In the genomic region with DNA sequence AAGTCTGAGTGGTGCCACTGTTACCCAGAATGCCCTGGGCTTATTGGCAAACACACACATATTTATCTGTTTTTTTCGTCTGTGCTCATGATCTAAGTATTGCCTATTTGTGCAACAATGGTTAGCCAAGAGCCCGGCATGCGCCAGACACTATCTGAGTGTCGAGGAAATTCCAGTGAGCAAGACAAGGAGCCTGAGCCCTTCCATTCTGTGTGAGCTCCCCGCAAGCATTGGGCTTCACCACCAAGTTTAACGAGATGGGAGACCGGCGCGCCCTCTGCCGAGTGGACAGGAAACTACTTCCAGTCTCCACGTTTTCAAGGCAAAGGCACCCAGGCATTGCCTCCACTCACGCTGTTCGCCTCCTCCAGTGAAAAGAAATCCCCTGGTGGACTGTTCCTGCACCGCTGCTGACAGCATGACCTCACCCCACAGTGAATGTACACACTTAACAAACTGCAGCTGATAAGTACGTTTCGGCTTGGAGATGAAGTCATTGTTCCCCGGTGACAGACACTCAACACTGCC, we compare ENCODE assay signal across 8 mouse cellular contexts. TPM values are rescaled to one million over a fixed set of nuclear protein-coding genes. Genes with fewer than 3 reads are reported as not detected.
DNase-seq lines count a peak whose midpoint lies in the region; ATAC-seq and TF ChIP-seq lines count a peak whose summit lies in the region.

No protein-coding gene starts in this region.

- H3K4me3 ChIP-seq in heart, adult 2 months: peak overlapping the region; percentile 40
- H3K4me3 ChIP-seq in liver, embryonic 11.5 days (ENCODE audit: low read depth, low read length): no peak overlapping the region
- H3K4me3 ChIP-seq in small intestine, adult 2 months (ENCODE audit: low read depth, low read length): peak overlapping the region; percentile 20; the same call in 1 of the 2 replicates
- H3K4me3 ChIP-seq in forebrain, embryonic 11.5 days (ENCODE audit: low read depth, low read length): no peak overlapping the region

- peak; percentile 13 to 45 for DNase-seq in monocyte, adult 2 months (ENCODE audit: low read depth in 1 of 2, low spot score in 2 of 2)
- DNase-seq in adrenal gland, adult 18-20 months (ENCODE audit: low spot score in 2 of 2): peak; percentile 43 to 60
- peak; percentile 84 to 86 for DNase-seq in heart, adult 2 months
- DNase-seq in liver, embryonic 11.5 days (ENCODE audit: low spot score): no peak
- no peak for DNase-seq in forebrain, embryonic 11.5 days (ENCODE audit: low spot score)

- H3K4me2 ChIP-seq in liver, embryonic 11.5 days: no peak overlapping the region
- H3K4me2 ChIP-seq in forebrain, embryonic 11.5 days (ENCODE audit: low read depth, low read length, severe bottlenecking): no peak overlapping the region

- peaks cover 8% of the 10 kb centered on the region for H3K4me1 ChIP-seq in heart, adult 2 months (ENCODE audit: control insufficient read depth, insufficient read depth, low read length)
- no peaks in the 10 kb centered on the region; the same call in 1 of the 2 replicates for H3K4me1 ChIP-seq in liver, embryonic 11.5 days (replicated peaks; ENCODE audit: control insufficient read depth, insufficient read depth, low read length)
- H3K4me1 ChIP-seq in small intestine, adult 2 months (ENCODE audit: control insufficient read depth, insufficient read depth, insufficient read length, low read length): peaks cover 5% of the 10 kb centered on the region; the same call in 1 of the 2 replicates
- H3K4me1 ChIP-seq in forebrain, embryonic 11.5 days (replicated peaks; ENCODE audit: control insufficient read depth, insufficient read depth, low read length): no peaks in the 10 kb centered on the region

- TF ChIP-seq EP300 in heart, adult 2 months (IDR thresholded peaks at IDR 0.05; ENCODE audit: insufficient read depth, low read depth, low read length): 0 out of 2 replicates have a peak, but pooled peaks have one; percentile 54

- no peaks in the 10 kb centered on the region for H3K36me3 ChIP-seq in heart, adult 2 months (ENCODE audit: control insufficient read depth, insufficient read depth, low read length)
- H3K36me3 ChIP-seq in liver, embryonic 11.5 days (ENCODE audit: control insufficient read depth, insufficient read depth, low read length): no peaks in the 10 kb centered on the region
- no peaks in the 10 kb centered on the region for H3K36me3 ChIP-seq in small intestine, adult 2 months (ENCODE audit: control insufficient read depth, insufficient read depth, low read length)
- H3K36me3 ChIP-seq in forebrain, embryonic 11.5 days (ENCODE audit: control insufficient read depth, insufficient read depth, low read length): no peaks in the 10 kb centered on the region

- peak overlapping the region; percentile 40 for H3K9ac ChIP-seq in heart, adult 2 months (ENCODE audit: low read depth, low read length)
- no peak overlapping the region for H3K9ac ChIP-seq in liver, embryonic 11.5 days (ENCODE audit: low read depth, low read length)
- H3K9ac ChIP-seq in forebrain, embryonic 11.5 days (ENCODE audit: low read length): no peak overlapping the region

- no peak for TF ChIP-seq POLR2A in heart, adult 2 months (IDR thresholded peaks at IDR 0.05; ENCODE audit: insufficient read depth, low read depth, low read length)
- TF ChIP-seq POLR2A in small intestine, adult 2 months (IDR thresholded peaks at IDR 0.05; ENCODE audit: low read depth, low read length): no peak

- H3K9me3 ChIP-seq in liver, embryonic 11.5 days (ENCODE audit: control insufficient read depth, low read length): no peaks in the 10 kb centered on the region
- H3K9me3 ChIP-seq in forebrain, embryonic 11.5 days (ENCODE audit: control insufficient read depth, low read length): no peaks in the 10 kb centered on the region

- 6% methylated on average over 17 of the region's 17 CpGs for WGBS in heart, adult 2 months
- 63% methylated on average over 17 of the region's 17 CpGs for WGBS in liver, embryonic 11.5 days
- 31% methylated on average over 17 of the region's 17 CpGs for WGBS in small intestine, adult 2 months
- WGBS in forebrain, embryonic 11.5 days: 85% methylated on average over 17 of the region's 17 CpGs

- no peaks in the 10 kb centered on the region for H3K79me2 ChIP-seq in heart, adult 2 months (replicated peaks; ENCODE audit: control insufficient read depth, insufficient read depth, low read length)

- peak overlapping the region; percentile 69 for H3K27ac ChIP-seq in heart, adult 2 months
- no peak overlapping the region for H3K27ac ChIP-seq in liver, embryonic 11.5 days (ENCODE audit: low read depth, low read length)
- H3K27ac ChIP-seq in small intestine, adult 2 months (ENCODE audit: insufficient read depth, low read depth, low read length): no peak overlapping the region
- H3K27ac ChIP-seq in forebrain, embryonic 11.5 days (ENCODE audit: low read depth, low read length): no peak overlapping the region

- TF ChIP-seq CTCF in heart, adult 2 months (IDR thresholded peaks at IDR 0.05): peak; percentile 93
- peak; percentile 68; the same call in 1 of the 2 replicates for TF ChIP-seq CTCF in small intestine, adult 2 months (IDR thresholded peaks at IDR 0.05; ENCODE audit: extremely low read depth, insufficient read length, insufficient replicate concordance, low read depth, low read length)

- intact Hi-C loops in heart, adult 2 months (cut with DNase I): loop anchor here (2.0 to 5.0 kb wide), 2 partner anchors 25 to 36 kb away; a partner anchor contains a TSS

- no peaks in the 10 kb centered on the region for H3K27me3 ChIP-seq in heart, adult 2 months (ENCODE audit: control insufficient read depth, insufficient read depth, low read length)
- no peaks in the 10 kb centered on the region for H3K27me3 ChIP-seq in liver, embryonic 11.5 days (replicated peaks; ENCODE audit: control insufficient read depth, insufficient read depth, low read length)
- H3K27me3 ChIP-seq in small intestine, adult 2 months (ENCODE audit: control insufficient read depth, insufficient read depth, low read length): no peaks in the 10 kb centered on the region
- H3K27me3 ChIP-seq in forebrain, embryonic 11.5 days (ENCODE audit: control insufficient read depth, insufficient read depth, low read length): no peaks in the 10 kb centered on the region

- no peak; the same call in 1 of the 2 replicates for ATAC-seq in monocyte, adult 5-6 weeks (replicated peaks; ENCODE audit: insufficient number of reproducible peaks, low FRiP score, low TSS enrichment, poor library complexity, severe bottlenecking)
- peak; percentile 47; the same call in 1 of the 2 replicates for ATAC-seq in liver, embryonic 11.5 days (replicated peaks; ENCODE audit: low FRiP score)
- ATAC-seq in cerebellum, adult (ENCODE audit: insufficient number of reproducible peaks, low FRiP score, low TSS enrichment): no peak
- ATAC-seq in forebrain, embryonic 11.5 days (replicated peaks; ENCODE audit: low FRiP score): no peak

RNA-seq across cellular contexts. Expression of a gene that starts 39.0 kb away (rescaled TPM):
- 11.4 to 19.1 TPM (median 18.1 TPM) in 3 replicates for total RNA-seq in monocyte, adult 5-6 weeks (2017)
- total RNA-seq in adrenal gland, adult 18-20 months (2021): 10 to 100 TPM; 20.3 to 21.0 TPM
- total RNA-seq in heart, adult 2 months (2021): 10 to 100 TPM; 13.9 to 14.4 TPM
- polyA plus RNA-seq in heart, adult 2 months (2012; rRNA removed): 3.1 and 8.0 TPM in 2 replicates
- polyA plus RNA-seq in liver, embryonic 11.5 days (2014; fragmentation: Nextera tagmentation; extraction: Ambion mirVana): 8.5 and 10.8 TPM in 2 replicates
- 1.1 and 1.6 TPM in 2 replicates for polyA plus RNA-seq in small intestine, adult 2 months (2012; rRNA removed)
- 17.7 and 19.0 TPM in 2 replicates for polyA plus RNA-seq in forebrain, embryonic 11.5 days (2014; fragmentation: Nextera tagmentation; extraction: Ambion mirVana)

RNA-seq across cellular contexts. Expression of a gene that starts 43.2 kb away (rescaled TPM):
- total RNA-seq in monocyte, adult 5-6 weeks (2017): 20.2 to 24.6 TPM (median 21.3 TPM) in 3 replicates
- total RNA-seq in adrenal gland, adult 18-20 months (2021): 10 to 100 TPM; 30.2 to 33.3 TPM
- total RNA-seq in heart, adult 2 months (2021): 10 to 100 TPM; 14.6 to 18.0 TPM
- 9.7 and 12.2 TPM in 2 replicates for polyA plus RNA-seq in heart, adult 2 months (2012; rRNA removed)
- 47.7 and 57.1 TPM in 2 replicates for polyA plus RNA-seq in liver, embryonic 11.5 days (2014; fragmentation: Nextera tagmentation; extraction: Ambion mirVana)
- 9.6 and 14.4 TPM in 2 replicates for polyA plus RNA-seq in small intestine, adult 2 months (2012; rRNA removed)
- 25.4 and 26.5 TPM in 2 replicates for polyA plus RNA-seq in forebrain, embryonic 11.5 days (2014; fragmentation: Nextera tagmentation; extraction: Ambion mirVana)

RNA-seq across cellular contexts. Expression of a gene that starts 43.5 kb away (rescaled TPM):
- total RNA-seq in monocyte, adult 5-6 weeks (2017): 67.9 to 97.9 TPM (median 85.9 TPM) in 3 replicates
- total RNA-seq in adrenal gland, adult 18-20 months (2021): 10 to 100 TPM; 66.4 to 67.1 TPM
- total RNA-seq in heart, adult 2 months (2021): 10 to 100 TPM; 43.0 to 50.5 TPM
- 39.4 and 77.7 TPM in 2 replicates for polyA plus RNA-seq in heart, adult 2 months (2012; rRNA removed)
- polyA plus RNA-seq in liver, embryonic 11.5 days (2014; fragmentation: Nextera tagmentation; extraction: Ambion mirVana): 97.2 and 112 TPM in 2 replicates
- 5.8 and 6.9 TPM in 2 replicates for polyA plus RNA-seq in small intestine, adult 2 months (2012; rRNA removed)
- 120 and 132 TPM in 2 replicates for polyA plus RNA-seq in forebrain, embryonic 11.5 days (2014; fragmentation: Nextera tagmentation; extraction: Ambion mirVana)

Comparison
In these comparisons a context has a peak if more than half of its experiments do, and no peak if none do; other contexts are left out.
1. DNase-seq: peak in monocyte, adult 2 months (2 of 2), adrenal gland, adult 18-20 months (2 of 2) and heart, adult 2 months (2 of 2); none in liver, embryonic 11.5 days (single experiment) and forebrain, embryonic 11.5 days (single experiment).
2. H3K4me3 ChIP-seq: peak in heart, adult 2 months (single experiment) and small intestine, adult 2 months (single experiment); none in liver, embryonic 11.5 days (single experiment) and forebrain, embryonic 11.5 days (single experiment).